Mouse (Mus musculus) layer of hippocampus, adult 2 months (tissue): ENCODE measurements at regions not wholly inside any gene's neighbourhood (a gene's known extent, or its start where the extent isn't known, plus 50 kb on each side); places are given as distances from the start of the nearest gene placed in this dataset.

Experiments
- DNase-seq, 2 experiments: peaks; one replicate each; pipeline ENCODE4 v3.0.0; 2022; ENCODE audit warnings: low spot score in 2 of 2
- H3K27ac ChIP-seq: fragments of 200-600 bp; 2 replicates; pipeline ENCODE4 v1.8.1; 2022
- H3K4me3 ChIP-seq: fragments of 200-600 bp; 2 replicates; pipeline ENCODE4 v1.8.1; 2022; ENCODE audit warnings: mild to moderate bottlenecking
- CTCF ChIP-seq: fragments of 200-600 bp; conservative IDR thresholded peaks from 2 replicates; pipeline ENCODE4 v1.8.1; 2022; ENCODE audit warnings: antibody characterized with exemption, mild to moderate bottlenecking, moderate library complexity

GRCm38 (mm10) chr14:92958138-92958537 is 932.3 kb downstream of the Pcdh9 start:
- no peak for DNase-seq
- Histone ChIP-seq H3K4me3 (no peak overlapping the region), H3K27ac (no peak overlapping the region)
- TF ChIP-seq CTCF: no peak

- no peak for DNase-seq
- no peak for TF ChIP-seq CTCF
- no peak overlapping the region for H3K4me3 ChIP-seq
- no peak overlapping the region for H3K27ac ChIP-seq
Measured at GRCm38 (mm10) chr14:92955485-92955884, 935.0 kb downstream of the Pcdh9 start.

GRCm38 (mm10) chr14:92907623-92908045 is 982.8 kb downstream of the Pcdh9 start:
- no peak for TF ChIP-seq CTCF
- no peak overlapping the region for H3K27ac ChIP-seq
- peak; percentile 17 to 22 for DNase-seq

GRCm38 (mm10) chr14:92874548-92874947 is 1015.9 kb downstream of the Pcdh9 start:
- no peak overlapping the region for H3K4me3 ChIP-seq
- DNase-seq: no peak
- H3K27ac ChIP-seq: no peak overlapping the region
- TF ChIP-seq CTCF: no peak

More at GRCm38 (mm10) chr14:92907623-92908045, 982.8 kb downstream of the Pcdh9 start:
- H3K4me3 ChIP-seq: no peak overlapping the region

GRCm38 (mm10) chr14:92866462-92866861 is 1024.0 kb downstream of the Pcdh9 start:
- H3K4me3 ChIP-seq: no peak overlapping the region
- no peak for DNase-seq
- H3K27ac ChIP-seq: no peak overlapping the region
- no peak for TF ChIP-seq CTCF

- TF ChIP-seq CTCF: no peak
- DNase-seq: no peak
- no peak overlapping the region for H3K27ac ChIP-seq
Measured at GRCm38 (mm10) chr14:92862942-92863341, 1027.5 kb downstream of the Pcdh9 start.

GRCm38 (mm10) chr14:92860723-92861122 is 1029.8 kb downstream of the Pcdh9 start:
- H3K27ac ChIP-seq: no peak overlapping the region

More at GRCm38 (mm10) chr14:92862942-92863341, 1027.5 kb downstream of the Pcdh9 start:
- no peak overlapping the region for H3K4me3 ChIP-seq

GRCm38 (mm10) chr14:92833646-92834045 is 1056.8 kb downstream of the Pcdh9 start:
- no peak for TF ChIP-seq CTCF
- no peak overlapping the region for H3K27ac ChIP-seq
- H3K4me3 ChIP-seq: no peak overlapping the region
- no peak for DNase-seq

More at GRCm38 (mm10) chr14:92860723-92861122, 1029.8 kb downstream of the Pcdh9 start:
- H3K4me3 ChIP-seq: no peak overlapping the region
- TF ChIP-seq CTCF: no peak
- DNase-seq: no peak

- Histone ChIP-seq H3K27ac (no peak overlapping the region), H3K4me3 (no peak overlapping the region)
- no peak for TF ChIP-seq CTCF
- DNase-seq: no peak
Measured at GRCm38 (mm10) chr14:92829171-92829570, 1061.3 kb downstream of the Pcdh9 start.

- DNase-seq: no peak
- no peak for TF ChIP-seq CTCF
- Histone ChIP-seq H3K4me3 (no peak overlapping the region), H3K27ac (no peak overlapping the region)
Measured at GRCm38 (mm10) chr14:92826576-92827284, 1063.7 kb downstream of the Pcdh9 start.

GRCm38 (mm10) chr14:92820061-92820460 is 1070.4 kb downstream of the Pcdh9 start:
- Histone ChIP-seq H3K4me3 (no peak overlapping the region), H3K27ac (no peak overlapping the region)
- no peak for TF ChIP-seq CTCF
- DNase-seq: no peak
